Mouse (Mus musculus) embryonic fibroblast, embryonic 13.5 days (primary cell): ENCODE data around the gene Ecsit.

Experiments
- CTCF ChIP-seq: IDR thresholded peaks from 2 replicates; pipeline ENCODE4 v1.5.1; 2011; ENCODE audit warnings: mild to moderate bottlenecking, control low read depth, low read length, moderate library complexity, borderline replicate concordance; ENCODE audit not compliant: insufficient read depth
- POLR2A ChIP-seq: IDR thresholded peaks from 2 replicates; pipeline ENCODE4 v1.6.1; 2011; ENCODE audit warnings: low read depth, mild to moderate bottlenecking, control low read depth, low read length, moderate library complexity

- TF ChIP-seq POLR2A (no peak), CTCF (no peak)
Measured at GRCm38 (mm10) chr9:22047329-22047728, 37.9 kb downstream of the Ecsit start.
